Mouse (Mus musculus) cerebellum, adult 11 months (tissue): Measurements from ENCODE around the gene Lefty1.
"Not testable (repeated sequence)": the region's sequence is repeated elsewhere in the genome, so short reads cannot be mapped to it uniquely, and the experiment has no call there.

Source experiments
- DNase-seq: peaks from one replicate; pipeline ENCODE4 v3.0.0; 2022

Gene Lefty1

DNA sequence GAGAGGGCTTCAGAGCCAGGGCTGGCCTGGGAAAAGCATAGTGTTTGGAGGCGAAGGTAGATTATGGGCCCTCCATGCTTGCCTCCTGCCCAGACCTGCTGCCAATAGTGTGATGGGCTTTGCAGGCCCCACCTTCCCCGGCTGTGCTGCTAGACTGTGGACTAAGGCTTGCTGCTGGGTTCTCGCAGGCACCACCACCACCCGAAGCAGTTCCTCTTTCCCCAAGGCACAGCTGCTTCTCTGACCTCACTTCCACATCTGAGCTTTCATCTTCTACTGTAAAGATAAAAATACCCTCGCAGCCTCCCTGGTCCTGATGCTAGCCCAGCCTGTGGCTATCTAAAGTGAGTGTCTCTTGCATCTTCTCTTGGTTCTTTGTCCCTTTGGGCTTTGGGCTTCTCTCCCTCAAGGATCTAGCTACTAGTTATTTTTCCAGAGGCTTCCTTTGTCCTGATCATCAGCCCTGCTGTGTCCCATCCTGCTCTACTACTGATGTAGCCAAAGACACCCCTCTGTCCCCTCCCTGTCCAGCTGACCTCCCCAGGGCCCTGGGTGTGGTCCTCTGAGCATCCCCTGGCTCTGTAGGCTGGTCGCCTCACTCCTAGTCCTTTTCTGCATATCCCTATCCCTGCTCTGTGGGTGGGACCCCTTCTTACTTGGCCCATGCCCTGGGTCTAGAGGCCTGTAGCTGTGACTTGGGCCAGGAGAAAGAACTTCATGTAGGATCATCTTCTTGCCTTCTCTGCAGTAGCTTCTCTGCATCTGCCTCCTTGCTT is 12.4 kb upstream of the Lefty1 start:
- DNase-seq = no peak

DNA sequence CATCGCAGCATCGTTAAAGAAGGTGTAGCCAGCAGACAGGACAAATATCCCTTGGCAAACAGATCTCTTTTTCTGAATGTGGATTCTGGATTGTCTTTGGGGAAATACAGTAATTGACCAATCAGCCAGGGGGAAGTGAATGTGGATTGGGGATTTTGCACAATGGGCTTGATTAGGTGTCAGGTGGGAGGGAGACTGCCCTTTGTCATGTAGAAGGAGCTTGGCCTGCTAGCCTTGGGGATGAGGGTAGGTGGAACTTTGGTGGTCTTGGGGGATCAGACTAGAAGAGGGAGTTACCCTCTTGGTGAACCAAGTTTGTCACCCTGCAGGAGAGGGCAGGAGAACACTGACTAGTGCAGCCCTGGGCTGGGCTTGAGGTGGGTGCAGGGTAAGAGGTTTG is 10.1 kb upstream of the Lefty1 start:
- no peak for DNase-seq

DNA sequence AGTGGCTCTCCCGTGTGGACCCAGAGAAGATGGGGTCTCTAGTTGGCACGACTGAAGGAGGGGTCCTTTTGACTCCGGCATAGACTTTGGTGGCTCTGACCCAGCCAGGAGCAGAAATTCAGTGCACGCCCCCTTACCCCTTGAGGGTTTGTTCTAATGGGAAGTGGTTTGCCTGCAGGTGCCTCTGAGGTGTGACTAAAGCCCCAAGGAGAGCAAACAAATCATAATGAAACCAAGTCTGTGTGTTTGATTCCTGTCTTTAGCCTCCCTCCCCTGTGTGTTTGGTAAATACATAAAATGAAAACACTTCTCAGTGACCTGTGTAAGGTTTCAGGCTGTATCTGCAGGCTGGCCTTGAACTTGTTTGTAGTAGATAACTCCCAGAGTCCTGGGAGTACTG is 8.5 kb upstream of the Lefty1 start:
- no peak for DNase-seq

DNA sequence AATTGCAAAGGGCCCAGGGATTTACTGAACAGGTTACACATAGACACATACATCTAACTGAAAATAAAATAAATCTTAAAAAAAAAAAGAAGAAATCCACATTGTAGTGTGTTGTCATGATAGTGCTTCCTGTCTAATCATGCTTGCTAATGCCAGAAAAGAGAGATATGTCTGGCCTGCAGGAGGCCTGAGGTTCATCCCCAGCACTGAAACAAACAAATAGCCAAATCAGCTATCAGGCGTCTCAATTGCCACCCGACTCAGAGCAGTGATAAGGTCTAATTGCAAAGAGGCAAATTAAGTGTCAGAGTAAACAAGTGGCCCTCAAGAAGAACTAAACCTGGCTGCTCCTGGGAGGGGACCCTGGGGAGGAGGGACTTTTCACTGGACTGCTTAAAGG is 5.2 kb upstream of the Lefty1 start:
- DNase-seq = no peak

DNA sequence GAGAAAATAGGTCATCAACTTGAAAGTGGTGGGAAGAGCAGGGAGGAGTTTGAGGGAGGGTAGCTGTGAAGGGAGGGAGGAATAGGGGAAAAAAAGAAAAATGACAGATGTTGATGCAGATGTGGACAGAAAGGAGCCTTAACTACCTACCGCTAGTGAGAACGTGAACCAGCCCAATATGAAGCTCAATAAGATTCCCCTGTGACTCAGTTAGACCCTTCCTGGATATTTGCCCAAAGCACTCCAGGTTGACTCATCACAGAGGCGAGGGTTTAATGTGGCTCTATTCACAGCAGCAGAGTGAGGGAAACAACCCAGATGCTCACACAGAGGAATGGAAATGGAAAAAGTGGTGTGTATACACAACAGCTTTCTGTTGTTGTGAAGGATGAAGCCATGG is 3.7 kb upstream of the Lefty1 start:
- no peak for DNase-seq

DNA sequence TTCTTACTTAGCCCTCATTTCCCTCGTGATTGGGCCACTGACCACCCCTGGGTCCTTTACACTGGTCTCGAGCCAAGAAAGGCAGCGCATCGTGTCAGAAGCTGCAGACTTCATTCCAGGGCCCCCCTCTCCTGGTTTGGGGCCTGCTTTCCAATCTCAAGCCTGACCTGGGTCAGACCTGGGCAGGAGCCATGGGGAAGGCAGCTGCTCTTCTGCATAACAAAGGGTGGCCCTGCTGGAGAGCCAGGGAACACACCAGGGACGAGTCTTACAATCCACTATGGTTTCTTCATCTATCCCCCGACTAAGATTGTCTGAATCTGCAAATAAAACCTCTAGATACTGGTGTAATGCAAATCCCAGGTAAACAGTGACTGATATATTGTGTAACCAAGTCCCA is 1.2 kb upstream of the Lefty1 start:
- no peak for DNase-seq

DNA sequence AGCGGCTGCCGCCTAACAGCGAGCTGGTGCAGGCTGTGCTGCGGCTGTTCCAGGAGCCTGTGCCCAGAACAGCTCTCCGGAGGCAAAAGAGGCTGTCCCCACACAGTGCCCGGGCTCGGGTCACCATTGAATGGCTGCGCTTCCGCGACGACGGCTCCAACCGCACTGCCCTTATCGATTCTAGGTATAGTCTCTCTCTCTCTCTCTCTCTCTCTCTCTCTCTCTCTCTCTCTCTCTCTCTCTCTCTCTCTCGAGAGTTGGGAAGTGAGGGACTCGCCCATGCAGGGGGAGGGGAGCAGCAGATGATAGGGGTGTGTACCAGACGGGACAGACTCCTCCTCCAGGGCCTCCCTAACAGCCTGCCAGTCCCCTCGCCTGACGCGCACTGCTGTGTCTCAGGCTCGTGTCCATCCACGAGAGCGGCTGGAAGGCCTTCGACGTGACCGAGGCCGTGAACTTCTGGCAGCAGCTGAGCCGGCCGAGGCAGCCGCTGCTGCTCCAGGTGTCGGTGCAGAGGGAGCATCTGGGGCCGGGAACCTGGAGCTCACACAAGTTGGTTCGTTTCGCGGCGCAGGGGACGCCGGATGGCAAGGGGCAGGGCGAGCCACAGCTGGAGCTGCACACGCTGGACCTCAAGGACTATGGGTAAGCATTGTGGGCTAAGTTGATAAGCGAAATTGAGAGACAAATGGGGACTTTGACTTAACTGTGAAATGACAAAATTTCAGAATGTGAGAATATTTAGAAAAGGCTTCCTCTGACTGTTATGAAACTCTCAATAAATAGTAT is 2.0 kb downstream of the Lefty1 start:
- DNase-seq = not testable (repeated sequence)

DNA sequence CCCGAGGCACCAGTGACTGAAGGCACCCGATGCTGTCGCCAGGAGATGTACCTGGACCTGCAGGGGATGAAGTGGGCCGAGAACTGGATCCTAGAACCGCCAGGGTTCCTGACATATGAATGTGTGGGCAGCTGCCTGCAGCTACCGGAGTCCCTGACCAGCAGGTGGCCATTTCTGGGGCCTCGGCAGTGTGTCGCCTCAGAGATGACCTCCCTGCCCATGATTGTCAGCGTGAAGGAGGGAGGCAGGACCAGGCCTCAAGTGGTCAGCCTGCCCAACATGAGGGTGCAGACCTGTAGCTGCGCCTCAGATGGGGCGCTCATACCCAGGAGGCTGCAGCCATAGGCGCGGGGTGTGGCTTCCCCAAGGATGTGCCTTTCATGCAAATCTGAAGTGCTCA is 2.8 kb downstream of the Lefty1 start:
- not testable (repeated sequence) for DNase-seq

DNA sequence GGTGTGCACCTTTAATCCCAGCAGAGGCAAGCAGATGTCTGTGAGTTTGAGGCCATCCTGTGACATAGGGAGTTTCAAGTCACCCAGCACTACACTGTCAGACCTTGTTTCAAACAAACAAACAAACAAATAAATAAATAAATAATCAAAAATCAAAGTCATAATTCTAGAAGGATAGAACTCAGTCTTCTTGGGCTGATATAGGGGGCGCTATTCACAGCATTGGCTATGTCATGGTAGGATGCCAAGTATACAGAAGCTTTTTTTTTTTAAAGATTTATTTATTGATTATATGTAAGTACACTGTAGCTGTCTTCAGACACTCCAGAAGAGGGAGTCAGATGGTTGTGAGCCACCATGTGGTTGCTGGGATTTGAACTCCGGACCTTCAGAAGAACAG is 4.0 kb downstream of the Lefty1 start:
- not testable (repeated sequence) for DNase-seq

DNA sequence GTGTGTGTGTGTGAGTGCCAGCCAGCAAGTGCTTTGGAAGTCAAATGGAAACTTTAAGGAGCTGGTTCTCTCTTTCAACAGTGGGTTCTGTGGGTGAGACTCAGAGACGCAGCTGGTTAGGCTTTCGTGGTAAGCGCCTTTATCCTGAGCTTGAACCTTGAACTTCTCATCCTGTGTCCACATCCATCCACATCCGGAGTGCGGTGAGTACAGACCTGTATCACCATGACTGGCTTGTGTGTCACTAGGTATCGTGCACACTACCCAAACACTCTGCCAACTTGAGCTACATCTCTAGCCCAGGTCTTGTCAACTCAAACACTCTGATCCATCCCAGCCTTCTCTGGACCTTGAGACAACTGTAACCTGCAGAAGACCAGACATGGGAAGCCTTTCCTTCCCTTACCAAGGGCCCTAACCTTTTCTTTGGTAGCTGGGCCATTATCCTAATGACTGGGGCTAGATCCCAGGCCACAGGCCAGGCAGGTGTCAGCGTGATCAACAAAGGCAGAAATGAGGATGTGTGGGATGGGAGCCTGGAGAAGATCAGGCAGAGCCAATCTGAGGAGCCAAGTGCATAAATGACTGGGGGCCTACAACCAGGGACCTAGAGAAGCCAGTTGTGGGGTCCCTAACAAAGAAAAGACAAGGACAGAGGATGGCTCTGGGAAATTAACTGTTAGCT is 6.1 kb downstream of the Lefty1 start:
- no peak for DNase-seq

DNA sequence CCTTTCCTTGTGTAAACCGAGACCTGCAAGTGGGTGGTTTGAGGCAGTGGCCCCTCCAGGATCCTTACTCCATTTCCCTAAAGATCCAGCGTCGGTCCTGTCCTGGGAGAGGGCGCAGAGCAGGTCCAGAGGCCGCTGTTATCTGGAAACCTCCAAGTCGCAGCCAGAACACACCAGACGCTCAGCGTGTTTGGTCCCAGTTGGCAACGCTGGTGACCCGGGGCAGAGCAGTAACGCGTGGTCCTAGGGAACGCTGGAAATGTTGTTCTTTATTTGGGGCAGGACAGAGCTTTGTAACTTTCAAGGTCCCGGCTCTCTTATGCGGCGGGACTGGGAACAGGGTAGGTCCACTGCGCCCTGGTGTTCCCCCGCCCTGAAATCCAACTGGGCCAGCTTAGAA is 6.9 kb downstream of the Lefty1 start:
- no peak for DNase-seq

DNA sequence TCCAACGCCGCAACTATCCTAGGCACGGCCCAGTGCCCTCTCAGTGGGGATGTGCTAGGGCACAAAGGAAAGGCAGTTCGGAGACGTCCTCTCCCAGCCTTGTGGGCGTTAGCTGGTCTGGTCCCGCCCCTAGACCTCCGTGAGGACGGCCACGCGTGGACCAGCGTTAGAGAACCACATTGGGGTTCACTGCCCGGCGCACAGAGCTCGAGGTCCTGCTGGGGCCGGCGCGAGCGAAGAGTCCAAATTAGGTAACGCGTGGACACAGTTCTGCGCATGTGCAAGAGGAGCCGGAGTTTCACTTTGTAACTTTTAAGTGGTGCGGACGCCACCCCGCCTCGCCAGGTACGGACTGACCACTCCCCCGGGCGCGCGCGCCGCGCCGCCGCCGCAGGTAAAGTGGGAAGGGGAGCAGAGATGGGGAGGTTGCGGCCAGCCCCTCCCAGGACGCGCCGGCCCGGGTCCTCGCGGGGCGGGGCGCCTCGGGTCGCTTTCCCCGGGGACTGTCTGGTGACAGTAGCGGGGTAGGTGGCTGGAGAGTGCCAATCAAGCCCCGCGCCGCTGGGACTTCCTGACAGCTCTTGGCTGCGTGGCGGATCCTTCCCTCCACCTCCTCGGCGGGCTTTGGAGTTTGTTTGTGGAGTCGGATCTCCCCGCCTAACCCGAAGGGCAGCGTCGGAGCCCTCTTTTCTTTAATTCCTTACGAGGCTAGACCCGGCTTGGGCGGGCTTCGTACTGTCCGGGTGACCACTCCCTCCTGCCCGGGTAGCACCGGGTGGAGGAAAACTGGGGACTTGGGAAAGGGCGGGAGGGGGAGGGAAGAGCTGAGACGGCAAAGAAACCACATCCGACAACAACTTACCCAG is 7.6 kb downstream of the Lefty1 start, which contains the start of gene Tmem63a:
Gene Tmem63a (plus strand): TSS at position 179 of the 866 bp plus-strand sequence.
- no peak for DNase-seq

DNA sequence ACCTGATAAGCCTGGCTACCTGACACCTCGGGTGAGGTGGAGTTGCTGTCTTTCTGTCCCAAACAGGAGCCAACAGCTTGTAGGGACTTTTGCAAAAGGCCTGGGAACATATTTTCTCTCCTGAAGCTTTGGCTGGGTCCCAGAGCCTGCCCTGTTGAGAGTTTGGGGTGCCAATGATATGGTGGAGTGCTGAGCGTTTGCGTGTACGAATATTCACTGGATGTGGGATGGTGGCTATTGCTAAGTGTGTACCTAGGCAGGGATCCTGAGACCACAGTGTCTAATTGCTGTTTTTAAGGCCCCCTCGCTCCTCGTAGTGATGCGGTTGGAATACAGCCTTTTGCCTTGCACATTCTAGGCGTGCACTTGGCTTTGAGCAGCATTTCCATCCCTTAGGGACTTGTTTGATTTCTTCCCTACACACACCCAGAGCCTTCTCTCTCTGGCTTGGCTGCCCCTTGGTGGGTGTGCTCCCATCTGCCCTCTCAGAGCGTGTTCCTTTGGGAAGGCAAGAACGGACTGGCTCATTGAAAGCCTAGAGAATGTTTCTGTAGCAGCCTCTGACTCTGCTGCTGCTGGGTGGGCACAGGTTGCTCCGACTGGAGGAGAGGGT is 8.3 kb downstream of the Lefty1 start:
- DNase-seq = no peak

DNA sequence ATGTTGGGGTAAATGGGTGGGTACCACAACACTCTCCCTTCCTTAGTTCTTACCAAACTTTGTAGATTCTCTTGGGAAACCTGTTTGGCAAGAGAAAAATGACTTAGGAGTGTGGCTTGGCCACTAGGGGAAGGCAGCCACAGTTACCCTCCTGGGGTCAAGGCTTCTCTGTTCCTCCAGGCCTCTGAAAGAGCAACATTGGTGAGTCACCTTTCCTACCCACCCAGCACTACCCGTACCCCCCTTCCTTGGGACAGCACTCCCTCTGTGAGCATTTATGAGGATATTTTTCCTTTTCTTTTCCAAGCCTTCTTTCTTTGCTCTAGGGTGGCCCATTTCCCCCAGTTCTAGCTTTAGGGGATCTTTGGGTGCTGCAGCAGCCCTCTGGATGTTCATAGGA is 9.1 kb downstream of the Lefty1 start:
- no peak for DNase-seq

DNA sequence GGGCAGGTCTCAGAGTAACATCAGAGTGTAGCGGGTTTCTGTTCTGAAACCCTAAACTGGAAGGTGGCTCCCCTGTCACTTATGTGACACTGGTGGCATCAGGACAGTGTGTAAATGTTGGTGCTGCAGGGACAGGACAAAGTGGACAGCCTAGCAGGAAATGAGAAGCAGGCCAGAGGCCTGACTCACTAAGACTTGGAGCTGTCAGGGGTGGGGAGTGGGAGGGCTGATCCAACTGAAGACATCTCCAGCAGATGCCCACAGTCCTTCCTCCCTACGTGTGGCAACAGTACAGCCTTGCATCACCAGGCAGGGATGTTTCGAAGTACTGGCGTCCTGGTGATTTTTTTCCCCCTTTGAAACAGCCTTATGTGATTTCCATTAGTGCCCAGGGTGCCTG is 9.7 kb downstream of the Lefty1 start:
- no peak for DNase-seq

DNA sequence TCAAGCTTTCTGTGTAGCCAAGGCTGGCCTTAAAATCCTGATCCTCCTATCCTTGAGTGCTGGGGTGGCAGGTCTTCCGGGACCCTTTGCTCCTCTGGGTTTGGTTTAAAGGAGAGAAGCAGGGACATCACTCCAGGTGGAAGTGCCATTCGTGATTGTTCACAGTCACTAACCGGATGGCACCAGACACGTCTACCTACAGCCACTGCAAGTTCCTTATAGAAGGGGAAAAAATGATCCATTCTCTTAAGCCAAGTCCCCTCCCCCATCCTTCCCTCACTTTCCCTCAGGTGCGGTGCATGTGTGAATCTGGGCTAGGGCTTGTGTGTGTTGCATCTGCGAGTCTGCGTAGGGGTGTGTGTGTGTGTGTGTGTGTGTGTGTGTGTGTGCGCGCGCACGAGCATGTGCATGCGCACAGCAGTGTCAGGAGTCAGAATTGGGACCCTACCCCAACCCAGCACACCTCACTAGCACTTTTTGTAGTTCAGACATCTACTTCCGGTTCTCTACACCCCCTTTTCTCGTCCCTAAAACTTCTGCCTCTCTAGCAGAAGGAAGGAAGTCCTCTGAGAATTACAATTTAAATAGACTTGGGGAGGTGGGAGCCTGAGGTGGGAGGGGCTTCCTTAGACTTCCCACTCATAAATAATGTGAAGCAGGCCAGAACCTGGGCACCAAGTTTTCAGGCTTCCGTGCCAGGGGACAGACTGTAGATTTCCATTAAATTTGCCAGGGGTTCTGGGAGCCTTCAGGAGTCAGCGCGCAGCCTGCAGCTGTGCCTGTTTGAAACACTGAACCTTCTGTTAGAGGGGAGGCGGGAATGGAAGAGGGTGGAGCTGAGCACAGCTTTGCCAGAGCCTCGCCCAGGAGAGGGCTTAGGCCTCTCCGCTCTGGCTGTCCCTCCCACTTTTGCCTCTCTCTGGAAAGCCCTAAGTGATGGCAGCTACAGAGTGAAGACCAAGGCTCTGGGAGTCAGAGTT is 10.5 kb downstream of the Lefty1 start:
- no peak for DNase-seq

DNA sequence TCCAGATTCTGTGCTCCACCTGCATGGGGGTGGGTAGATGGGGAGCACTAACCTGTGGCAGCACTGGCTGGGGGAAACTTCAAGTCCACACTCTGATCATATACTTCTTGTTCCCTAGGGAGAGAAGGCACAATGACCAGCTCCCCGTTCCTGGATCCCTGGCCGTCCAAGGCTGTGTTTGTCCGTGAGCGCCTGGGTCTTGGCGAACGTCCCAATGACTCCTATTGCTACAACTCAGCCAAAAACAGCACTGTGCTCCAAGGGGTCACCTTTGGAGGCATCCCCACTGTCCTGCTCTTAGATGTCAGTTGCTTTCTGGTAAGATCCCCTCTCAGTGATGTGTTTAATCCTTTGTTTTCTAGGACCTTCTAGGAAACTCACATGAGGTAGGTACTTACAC is 11.6 kb downstream of the Lefty1 start:
- DNase-seq = no peak

DNA sequence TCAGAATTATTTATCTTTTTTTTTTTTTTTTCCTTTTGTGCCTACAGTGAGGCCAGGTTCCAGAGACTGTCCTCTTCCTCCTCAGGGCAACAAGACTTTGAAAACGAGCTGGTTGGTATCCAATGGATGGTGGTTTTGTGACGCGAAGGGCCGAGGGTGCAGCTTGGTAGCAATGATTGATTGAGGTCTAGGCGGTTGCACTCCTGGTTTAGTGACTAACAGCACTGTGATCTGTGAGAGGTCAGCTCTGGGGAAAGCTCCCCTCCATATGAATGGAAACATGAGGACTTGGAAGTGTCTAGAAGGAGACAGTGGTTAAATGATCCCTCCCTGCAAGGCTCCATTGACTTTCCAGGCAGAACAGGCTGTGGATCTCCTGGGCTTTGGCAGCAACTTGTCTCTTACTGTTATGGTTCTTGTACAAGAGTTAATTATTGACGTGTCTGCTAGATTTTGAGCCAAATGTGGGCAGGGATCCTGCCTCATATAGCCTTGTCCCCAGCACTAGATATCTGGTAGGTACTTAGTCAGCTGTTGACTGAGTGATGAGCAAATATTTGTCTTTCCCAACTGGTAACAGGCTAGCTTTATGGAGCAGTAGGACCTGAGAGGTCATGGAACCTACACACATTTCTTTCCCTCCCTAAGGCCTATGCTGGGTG is 17.4 kb downstream of the Lefty1 start:
- DNase-seq = no peak

DNA sequence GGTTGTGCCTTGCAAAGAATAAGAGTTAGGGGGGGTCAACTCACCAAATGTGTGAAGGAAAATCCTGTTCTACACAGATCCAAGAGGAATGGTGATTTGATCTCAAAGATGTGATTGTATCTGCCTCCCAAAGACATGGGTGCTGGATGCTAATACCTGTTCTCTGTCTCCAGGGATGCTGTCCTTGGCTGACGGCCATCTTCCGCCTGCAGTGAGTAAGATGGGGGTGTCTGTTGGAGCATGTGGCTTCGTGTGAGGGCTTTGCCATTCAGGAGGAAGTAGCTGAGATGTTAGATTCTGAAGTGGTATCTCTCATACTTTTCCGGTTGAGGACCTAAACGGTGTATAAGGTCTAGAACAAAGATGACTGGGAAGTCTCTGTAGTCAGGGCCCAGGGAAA is 18.0 kb downstream of the Lefty1 start:
- no peak for DNase-seq

DNA sequence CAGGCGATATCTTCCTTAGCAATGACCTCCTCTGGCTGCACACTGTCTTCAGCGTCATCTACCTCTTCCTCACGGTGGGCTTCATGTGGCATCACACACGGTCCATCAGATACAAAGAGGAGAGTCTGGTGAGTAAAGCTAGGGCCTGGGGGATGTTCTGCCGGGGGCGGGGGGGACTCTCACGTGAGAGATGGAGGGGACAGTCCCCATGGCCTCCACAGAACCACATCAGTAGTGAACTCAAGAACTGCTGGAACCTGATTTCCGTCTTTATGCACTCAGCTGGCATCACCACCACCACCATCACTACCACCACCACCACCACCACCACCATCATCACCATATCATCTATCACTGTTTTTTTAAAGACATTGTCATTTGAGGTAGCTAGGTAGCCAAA is 21.6 kb downstream of the Lefty1 start:
- no peak for DNase-seq

DNA sequence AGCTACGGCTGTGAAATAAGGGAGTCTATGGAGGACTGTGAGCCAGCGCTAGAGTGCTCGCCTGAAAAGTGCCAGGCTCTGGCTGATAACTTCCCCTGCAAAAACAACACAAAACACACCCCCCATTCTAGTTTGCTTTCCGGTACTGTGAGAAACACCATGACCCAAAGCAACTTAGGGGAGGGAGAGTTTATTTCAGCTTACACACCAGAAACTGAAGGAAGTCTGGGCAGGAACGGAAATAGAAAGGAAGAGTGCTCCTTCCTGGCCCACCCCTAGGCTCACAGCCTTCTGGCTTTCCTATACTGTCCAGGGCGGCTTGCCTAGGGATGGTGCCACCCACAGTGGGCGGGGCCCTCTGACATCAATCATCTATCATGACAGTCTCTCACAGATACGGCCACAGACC is 22.2 kb downstream of the Lefty1 start:
- DNase-seq = no peak
